Mouse (Mus musculus) ovary, adult 18-20 months (tissue): Measurements from ENCODE around the gene Fam234b.

ENCODE experiments used
- DNase-seq: peaks from one replicate; pipeline ENCODE4 v3.0.0; 2022; ENCODE audit warnings: low spot score, mixed read lengths

Fam234b gene

GRCm38 (mm10) chr6:135197921-135198532 lies at the start of gene Fam234b, which contains the start of gene Hebp1:
TSS of gene Fam234b (plus strand) at chr6:135197977.
TSS of gene Hebp1 (minus strand) at chr6:135198022.
- DNase-seq: peak; percentile 72

GRCm38 (mm10) chr6:135148506-135148905 lies 49.3 kb upstream of the Fam234b start:
- no peak for DNase-seq

GRCm38 (mm10) chr6:135149175-135149574 lies 48.6 kb upstream of the Fam234b start:
- DNase-seq: no peak

- no peak for DNase-seq
Measured at GRCm38 (mm10) chr6:135149722-135150121, 48.1 kb upstream of the Fam234b start.

GRCm38 (mm10) chr6:135150311-135150710 lies 47.5 kb upstream of the Fam234b start:
- DNase-seq: no peak

- no peak for DNase-seq
Measured at GRCm38 (mm10) chr6:135153719-135154118, 44.1 kb upstream of the Fam234b start.

GRCm38 (mm10) chr6:135156597-135156996 lies 41.2 kb upstream of the Fam234b start:
- DNase-seq: no peak

GRCm38 (mm10) chr6:135157496-135157895 lies 40.3 kb upstream of the Fam234b start:
- DNase-seq: no peak

GRCm38 (mm10) chr6:135158509-135158908 lies 39.3 kb upstream of the Fam234b start:
- DNase-seq: no peak

GRCm38 (mm10) chr6:135161356-135161755 lies 36.4 kb upstream of the Fam234b start:
- DNase-seq: no peak

- DNase-seq: no peak
Measured at GRCm38 (mm10) chr6:135162311-135162710, 35.5 kb upstream of the Fam234b start.

GRCm38 (mm10) chr6:135162861-135163260 lies 34.9 kb upstream of the Fam234b start:
- no peak for DNase-seq

- DNase-seq: no peak
Measured at GRCm38 (mm10) chr6:135165191-135165590, 32.6 kb upstream of the Fam234b start.

GRCm38 (mm10) chr6:135165706-135166105 lies 32.1 kb upstream of the Fam234b start:
- no peak for DNase-seq

GRCm38 (mm10) chr6:135166262-135166661 lies 31.5 kb upstream of the Fam234b start:
- DNase-seq: no peak

- no peak for DNase-seq
Measured at GRCm38 (mm10) chr6:135166712-135167111, 31.1 kb upstream of the Fam234b start.

- DNase-seq: peak; percentile 72
Measured at GRCm38 (mm10) chr6:135167380-135168311, 30.1 kb upstream of the Fam234b start.

- DNase-seq: no peak
Measured at GRCm38 (mm10) chr6:135168471-135168870, 29.3 kb upstream of the Fam234b start.

GRCm38 (mm10) chr6:135169246-135169645 lies 28.5 kb upstream of the Fam234b start:
- DNase-seq: no peak

GRCm38 (mm10) chr6:135171736-135172135 lies 26.0 kb upstream of the Fam234b start:
- DNase-seq: no peak

GRCm38 (mm10) chr6:135175014-135175413 lies 22.8 kb upstream of the Fam234b start:
- no peak for DNase-seq

GRCm38 (mm10) chr6:135177271-135177670 lies 20.5 kb upstream of the Fam234b start:
- no peak for DNase-seq

GRCm38 (mm10) chr6:135178599-135178998 lies 19.2 kb upstream of the Fam234b start:
- DNase-seq: no peak
